Mouse (Mus musculus): ENCODE measurements around the gene Mpc1.
A peak's percentile ranks its signal among the peaks of the same experiment; 100 is the strongest.
"Not testable (repeated sequence)": the region's sequence is repeated elsewhere in the genome, so short reads cannot be mapped to it uniquely, and the experiment has no call there.

The Mpc1 gene

DNA sequence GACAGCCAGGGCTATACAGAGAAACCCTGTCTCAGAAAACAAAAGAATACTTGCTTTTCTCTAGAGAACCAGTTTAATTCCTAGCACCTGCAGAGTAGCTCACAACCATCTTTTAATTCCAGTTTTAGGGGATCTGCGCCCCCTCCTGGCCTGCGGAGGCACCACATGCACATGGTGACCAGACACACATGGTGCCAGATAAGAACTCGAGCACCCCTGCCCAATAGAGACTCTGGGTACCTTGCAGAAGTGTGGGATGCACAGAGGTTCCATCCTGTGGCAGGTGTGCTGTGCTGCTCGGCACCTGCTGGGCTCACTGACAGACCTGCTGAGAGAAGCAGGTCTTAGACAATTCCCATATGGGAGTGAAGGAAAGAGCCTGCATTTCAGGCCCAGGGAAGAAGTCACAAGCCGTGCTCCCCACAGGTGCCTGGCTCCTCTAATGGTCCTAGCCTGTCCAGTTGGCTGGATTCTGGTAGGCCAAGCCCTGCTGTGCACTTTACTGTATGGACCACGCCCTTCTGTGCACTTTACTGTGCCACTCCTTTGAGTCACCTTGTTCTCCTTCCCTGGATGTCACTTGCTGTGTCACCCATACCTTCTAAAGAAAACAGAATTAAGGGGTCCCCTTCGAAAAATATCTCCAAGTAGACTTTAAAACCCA, 45.9 kb downstream of the Mpc1 start:
- DNase-seq (ENCODE audit: low read depth, low spot score), result peak; percentile 45

DNA sequence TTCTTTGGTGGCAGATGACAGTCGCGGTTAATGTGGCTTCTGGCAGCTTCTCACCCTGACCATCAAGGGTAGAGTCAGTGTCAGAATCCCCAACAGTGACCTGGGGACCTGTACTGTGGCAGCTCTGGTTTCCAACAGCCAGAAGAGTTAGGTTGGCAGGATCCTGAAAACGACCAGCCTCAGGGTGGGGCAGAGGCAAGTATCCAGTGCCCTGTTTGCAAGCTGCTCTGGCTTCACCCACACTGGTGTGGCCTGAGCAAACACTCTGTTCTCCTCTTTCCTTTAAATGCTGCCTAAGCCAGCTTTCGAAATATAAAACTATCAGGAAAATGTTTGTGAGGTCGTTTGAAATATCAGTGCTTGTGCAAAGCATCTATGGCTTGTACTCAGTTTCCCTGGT, 47.9 kb downstream of the Mpc1 start:
- DNase-seq (ENCODE audit: low read depth, low spot score), result no peak

DNA sequence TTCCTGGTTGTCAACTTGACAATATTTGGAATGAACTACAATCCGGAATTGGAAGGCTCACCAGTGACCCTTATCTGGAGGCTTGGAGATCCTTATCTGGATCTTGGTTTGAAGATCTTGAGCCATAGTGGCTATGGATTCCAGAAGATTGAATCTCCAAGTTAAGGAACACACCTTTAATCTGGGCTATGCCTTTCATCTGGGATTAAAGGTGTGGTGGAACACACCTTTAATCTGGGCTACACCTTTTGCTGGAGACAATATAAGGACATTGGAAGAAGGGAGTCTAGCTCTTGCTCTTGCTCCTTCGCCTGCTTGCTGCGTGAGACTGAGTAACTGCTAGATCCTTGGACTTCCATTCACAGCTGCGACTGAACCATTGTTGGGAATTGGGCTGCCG, 54.5 kb downstream of the Mpc1 start, which contains the start of gene Prr18:
Gene Prr18 (plus strand): TSS at position 301 of the 400 bp plus-strand sequence.
- not testable (repeated sequence) for DNase-seq (ENCODE audit: low read depth, low spot score)

DNA sequence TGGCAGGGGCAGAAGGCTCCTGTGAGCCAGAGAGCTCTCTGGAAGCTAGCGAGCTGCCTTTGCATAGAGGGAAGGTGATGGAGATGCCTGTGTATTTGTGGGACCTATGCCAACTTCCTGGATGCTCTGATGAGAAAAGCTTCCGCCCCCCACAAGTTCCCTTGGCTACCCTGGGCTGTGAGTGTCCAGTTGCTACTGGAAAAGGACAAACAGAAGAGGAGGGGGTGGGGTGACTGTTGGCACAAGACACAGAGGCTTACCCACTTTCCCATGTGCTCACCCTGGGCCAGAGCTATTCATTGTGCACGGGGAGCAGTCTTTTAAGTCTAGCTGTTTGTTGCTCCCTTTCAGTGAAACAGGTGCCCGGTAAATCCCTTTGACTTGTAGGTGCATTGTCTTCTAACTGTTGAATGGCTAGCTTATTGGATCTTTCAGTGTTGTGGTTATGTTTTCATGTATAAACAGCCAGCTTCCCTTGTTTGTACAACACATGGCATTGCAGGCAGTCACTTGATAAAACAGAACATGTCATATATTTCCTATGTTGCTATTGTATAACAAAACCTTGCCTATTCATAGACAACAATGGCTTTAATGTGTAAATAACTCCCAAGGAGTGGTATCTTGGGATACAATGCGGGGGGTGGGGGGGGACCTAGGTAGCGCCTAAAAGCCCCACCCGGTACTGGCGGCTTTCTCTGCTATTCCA, 57.1 kb downstream of the Mpc1 start:
- DNase-seq (ENCODE audit: low read depth, low spot score), result no peak

DNA sequence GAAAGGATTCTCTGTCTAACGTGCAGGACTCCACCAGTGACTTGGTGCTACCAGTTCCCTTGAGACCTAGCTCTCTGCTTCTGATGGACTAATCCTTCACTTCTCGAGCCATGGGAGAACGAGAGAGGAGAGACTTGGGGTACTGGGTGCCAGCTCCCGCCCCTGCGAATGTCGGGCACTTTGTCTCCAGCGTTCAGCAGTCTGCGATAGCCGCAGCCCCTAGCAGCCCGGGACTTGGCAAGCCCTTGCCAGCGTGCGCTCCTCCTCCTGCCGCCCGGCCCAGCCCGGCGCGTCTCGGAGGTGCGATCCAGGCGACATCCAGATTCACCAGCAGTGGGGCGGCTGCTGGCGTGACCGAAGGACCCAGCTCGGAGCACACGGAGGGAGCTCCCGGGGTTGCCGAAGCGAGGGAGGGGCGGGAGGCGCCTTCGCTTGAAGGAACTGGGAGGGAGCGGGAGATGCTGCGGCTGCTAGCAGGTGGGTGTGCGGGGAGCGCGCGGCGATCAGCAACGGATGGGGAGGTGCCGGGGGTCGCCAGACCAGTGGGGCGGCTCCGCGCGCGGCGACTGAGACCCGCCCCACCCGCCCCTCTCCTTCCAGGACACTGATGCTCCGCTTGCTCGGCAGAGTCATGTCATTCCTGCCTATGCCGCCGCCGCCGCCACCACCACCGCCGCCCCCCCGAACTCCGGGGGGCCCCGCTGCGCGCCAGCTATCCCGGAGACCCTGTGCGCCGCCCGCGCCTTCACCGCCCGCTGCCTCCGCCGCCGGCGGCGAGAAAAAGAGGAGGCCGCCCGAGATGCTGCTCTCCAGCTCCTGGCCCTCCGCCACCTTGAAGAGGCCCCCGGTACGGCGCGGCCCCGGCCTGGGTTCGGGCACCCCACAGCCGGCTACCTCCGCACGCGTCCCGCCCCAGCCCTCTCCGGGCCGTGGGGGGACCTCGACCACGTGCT, 58.0 kb downstream of the Mpc1 start:
- no peak for DNase-seq (ENCODE audit: low read depth, low spot score)

DNA sequence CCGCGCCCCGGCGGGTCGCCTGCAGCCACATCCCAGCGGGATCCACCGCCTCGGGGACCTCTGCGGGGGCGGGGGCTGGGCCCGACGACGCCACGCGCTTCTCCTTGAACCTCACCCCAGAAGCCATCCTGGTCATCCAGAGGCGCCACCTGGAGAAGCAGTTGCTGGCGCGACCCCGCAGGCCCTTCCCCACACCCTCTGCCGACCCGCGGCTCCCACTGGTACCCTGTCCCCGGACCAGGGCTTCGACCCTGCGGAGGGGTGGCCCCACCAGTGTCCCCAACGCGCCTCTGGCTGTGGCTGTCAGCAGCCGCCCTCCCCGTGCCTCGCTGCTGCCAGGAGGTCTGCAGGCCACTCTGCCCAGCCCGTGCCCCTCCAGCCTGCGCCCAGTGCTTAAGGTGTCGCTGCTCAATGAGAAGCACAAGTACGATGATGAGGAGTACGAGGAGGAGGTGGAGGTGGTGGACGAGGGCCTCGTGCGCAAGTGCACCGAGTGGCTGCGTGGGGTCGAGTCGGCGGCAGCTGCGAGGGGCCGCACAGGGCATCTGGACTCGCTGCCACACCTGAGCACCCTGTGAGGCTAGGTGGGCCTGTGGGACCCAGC, 58.8 kb downstream of the Mpc1 start:
- no peak for DNase-seq (ENCODE audit: low read depth, low spot score)

DNA sequence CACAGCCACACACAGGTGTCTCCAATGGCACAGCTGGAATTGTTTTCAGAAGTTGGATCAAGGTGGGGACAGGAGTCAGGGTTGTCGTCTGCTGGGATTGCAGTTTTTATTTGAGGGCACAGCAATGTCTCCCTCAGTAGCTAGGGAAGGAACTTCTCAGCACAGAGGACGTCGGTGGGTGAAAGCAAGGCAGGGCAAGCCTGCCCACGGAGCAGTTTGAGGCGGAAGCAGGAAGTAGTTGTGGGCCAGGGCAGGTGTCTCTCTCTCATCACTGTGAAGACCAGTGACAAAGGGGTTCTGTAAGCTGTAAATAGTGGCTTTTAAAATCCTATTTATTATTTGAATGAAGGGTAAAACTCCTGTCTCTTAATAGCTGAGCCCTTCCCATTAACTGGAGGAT, 60.0 kb downstream of the Mpc1 start:
- DNase-seq (ENCODE audit: low read depth, low spot score), result no peak

DNA sequence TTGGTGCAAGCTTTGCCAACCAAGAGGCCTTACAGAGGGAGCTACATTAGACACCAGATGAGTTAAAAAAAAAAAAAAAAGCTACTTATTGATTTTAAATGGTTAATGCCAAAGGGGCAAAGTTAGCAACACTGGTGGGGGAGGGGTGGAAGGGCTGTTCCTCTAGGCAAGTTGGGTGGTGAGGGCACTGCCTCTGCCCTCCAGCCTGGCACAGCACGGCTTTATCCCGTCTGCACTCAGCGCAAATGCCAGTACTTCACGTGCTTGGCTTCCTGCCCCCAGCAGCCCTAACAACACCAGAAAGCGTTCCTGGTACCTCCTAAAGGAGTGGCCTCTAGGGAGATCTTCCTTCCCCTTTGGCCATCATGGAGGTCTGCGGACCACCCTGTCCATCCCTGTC, 60.7 kb downstream of the Mpc1 start:
- DNase-seq (ENCODE audit: low read depth, low spot score), result no peak

All from A20 (cell line).